Mouse (Mus musculus): ENCODE data around the gene Abcc8.

Gene Abcc8

DNA sequence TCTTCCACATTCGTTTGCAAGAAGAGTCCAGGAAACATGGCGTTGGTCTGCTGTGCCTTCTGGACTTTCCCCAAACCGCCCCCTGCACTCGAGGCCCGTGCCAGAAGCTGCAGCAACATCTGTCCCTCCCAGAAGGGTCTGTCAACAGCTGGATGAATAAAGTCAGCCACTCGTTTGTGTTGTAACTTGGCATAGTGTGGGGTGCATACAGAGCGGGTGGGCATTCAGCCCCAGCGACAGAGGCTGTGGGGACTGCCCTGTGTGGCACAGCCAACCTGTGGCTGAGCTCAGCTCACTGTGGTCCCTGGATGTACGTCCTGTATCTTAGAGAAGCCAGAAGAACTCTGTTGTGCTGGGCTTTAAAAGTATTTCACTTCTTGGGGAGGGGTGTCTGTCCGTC is 95.8 kb downstream of the Abcc8 start:
- Histone ChIP-seq H3K27me3 (ENCODE audit: control insufficient read depth, insufficient read depth, low read length, poor library complexity, severe bottlenecking) (no peaks in the 10 kb centered on the region), H3K36me3 (ENCODE audit: control insufficient read depth, insufficient read depth, low read length, poor library complexity, severe bottlenecking) (peaks cover 8% of the 10 kb centered on the region)
- no peak for DNase-seq (ENCODE audit: low read depth, low spot score)

DNA sequence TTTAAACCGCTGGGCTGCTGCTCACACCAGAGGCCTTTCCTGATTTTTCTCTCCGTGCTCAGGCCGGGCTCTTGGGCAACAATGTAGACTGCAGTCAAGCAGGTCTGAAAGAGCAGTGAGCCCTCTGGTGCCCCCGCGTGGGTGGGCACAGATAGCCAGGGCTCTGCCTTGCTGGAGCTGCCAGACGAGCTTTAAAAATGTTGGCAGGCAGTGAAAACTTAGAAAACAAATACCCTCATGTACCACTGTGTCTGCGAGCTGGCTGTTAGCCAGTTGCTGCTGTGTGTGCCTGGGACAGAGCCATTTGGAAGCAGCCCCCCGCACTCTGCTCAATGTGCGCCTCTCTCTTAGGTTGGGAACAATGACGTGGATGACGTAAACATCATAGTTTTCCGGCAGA is 102.2 kb downstream of the Abcc8 start:
- no peaks in the 10 kb centered on the region for H3K27me3 ChIP-seq (ENCODE audit: control insufficient read depth, insufficient read depth, low read length, poor library complexity, severe bottlenecking)
- H3K36me3 ChIP-seq (ENCODE audit: control insufficient read depth, insufficient read depth, low read length, poor library complexity, severe bottlenecking) = peaks cover 6% of the 10 kb centered on the region
- no peak for DNase-seq (ENCODE audit: low read depth, low spot score)

DNA sequence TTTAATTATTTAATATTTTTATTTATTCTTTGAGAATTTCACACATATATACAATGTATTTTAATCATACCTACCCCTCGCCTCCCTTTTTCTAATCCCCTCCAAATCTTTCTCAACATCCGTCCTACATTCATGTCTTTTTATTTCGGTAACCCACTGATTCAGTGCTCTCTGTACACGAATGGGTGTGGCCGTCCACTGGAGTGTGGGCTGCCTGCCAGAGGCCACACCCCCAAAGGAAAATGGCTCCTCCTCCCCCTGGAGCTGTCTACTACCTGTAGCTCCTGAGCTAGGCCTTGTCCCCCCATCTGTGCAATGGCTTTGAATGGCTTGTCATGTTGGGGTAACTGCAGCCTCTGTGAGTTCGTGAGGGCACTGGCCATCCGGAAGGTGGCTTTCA is 103.0 kb downstream of the Abcc8 start:
- no peak for DNase-seq (ENCODE audit: low read depth, low spot score)
- peaks cover 6% of the 10 kb centered on the region for H3K36me3 ChIP-seq (ENCODE audit: control insufficient read depth, insufficient read depth, low read length, poor library complexity, severe bottlenecking)
- H3K27me3 ChIP-seq (ENCODE audit: control insufficient read depth, insufficient read depth, low read length, poor library complexity, severe bottlenecking) = no peaks in the 10 kb centered on the region

DNA sequence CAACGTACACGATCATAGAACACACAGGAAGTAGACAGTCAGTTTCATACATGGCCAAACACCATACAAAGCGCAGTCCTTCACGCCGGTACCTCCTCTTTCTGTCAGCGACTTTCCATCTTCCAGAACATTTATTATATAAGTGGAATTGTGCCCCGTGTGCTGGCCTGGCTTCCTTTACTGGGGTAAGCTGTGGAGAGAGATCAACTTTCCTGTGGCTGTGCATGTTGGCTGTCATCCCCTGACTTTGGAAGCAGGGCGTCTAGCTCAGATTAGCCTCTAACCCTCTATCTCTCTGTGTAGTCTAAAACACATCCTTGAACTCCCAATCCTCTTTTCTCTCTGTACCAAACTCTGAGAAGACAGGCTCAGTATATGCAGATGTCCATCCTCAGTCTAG is 111.0 kb downstream of the Abcc8 start:
- no peak for DNase-seq (ENCODE audit: low read depth, low spot score)
- Histone ChIP-seq H3K27me3 (ENCODE audit: control insufficient read depth, insufficient read depth, low read length, poor library complexity, severe bottlenecking) (no peaks in the 10 kb centered on the region), H3K36me3 (ENCODE audit: control insufficient read depth, insufficient read depth, low read length, poor library complexity, severe bottlenecking) (peaks cover 9% of the 10 kb centered on the region)

DNA sequence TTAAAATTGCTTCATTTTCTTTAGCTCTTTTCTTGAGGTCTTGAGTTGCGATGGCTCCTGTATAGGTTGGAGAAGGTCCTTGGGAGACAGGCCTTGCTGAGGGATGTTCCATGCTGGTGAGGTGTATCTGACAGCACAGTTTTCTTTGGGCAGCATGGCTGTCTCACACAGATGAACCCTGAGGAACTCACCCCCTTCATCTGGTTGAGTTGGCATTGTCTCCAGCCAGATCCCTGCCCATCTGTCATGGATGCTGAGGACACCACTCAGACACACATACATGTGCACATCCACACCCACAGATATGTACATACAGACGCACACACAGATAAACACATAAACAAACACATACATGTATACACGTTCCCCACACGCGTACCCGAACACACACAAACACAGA is 116.5 kb downstream of the Abcc8 start:
- DNase-seq (ENCODE audit: low read depth, low spot score) = no peak
- Histone ChIP-seq H3K27me3 (ENCODE audit: control insufficient read depth, insufficient read depth, low read length, poor library complexity, severe bottlenecking) (no peaks in the 10 kb centered on the region), H3K36me3 (ENCODE audit: control insufficient read depth, insufficient read depth, low read length, poor library complexity, severe bottlenecking) (peaks cover 4% of the 10 kb centered on the region; the same call in 1 of the 2 replicates)

DNA sequence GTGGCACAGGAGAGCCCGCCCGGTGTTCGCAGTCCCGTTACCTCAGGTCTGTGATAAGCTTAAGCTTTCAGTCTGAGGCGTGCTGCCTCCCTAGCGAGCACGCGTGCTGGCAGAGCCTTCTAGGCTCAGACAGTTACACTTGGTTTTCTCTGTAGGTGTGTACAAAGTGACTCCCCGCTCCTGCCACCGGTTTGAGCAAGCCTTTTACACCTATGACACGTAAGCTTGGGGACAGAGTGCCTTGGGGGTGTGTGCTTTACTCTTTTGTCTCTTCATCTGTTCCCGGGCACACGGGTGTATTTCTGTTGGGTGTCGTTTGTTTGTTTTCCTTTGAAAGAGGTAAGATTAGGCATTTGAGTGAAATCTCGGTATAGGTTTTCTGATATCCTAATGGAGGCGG is 118.2 kb downstream of the Abcc8 start:
- peaks cover 2% of the 10 kb centered on the region; the same call in 1 of the 2 replicates for H3K36me3 ChIP-seq (ENCODE audit: control insufficient read depth, insufficient read depth, low read length, poor library complexity, severe bottlenecking)
- no peak for DNase-seq (ENCODE audit: low read depth, low spot score)
- no peaks in the 10 kb centered on the region for H3K27me3 ChIP-seq (ENCODE audit: control insufficient read depth, insufficient read depth, low read length, poor library complexity, severe bottlenecking)

DNA sequence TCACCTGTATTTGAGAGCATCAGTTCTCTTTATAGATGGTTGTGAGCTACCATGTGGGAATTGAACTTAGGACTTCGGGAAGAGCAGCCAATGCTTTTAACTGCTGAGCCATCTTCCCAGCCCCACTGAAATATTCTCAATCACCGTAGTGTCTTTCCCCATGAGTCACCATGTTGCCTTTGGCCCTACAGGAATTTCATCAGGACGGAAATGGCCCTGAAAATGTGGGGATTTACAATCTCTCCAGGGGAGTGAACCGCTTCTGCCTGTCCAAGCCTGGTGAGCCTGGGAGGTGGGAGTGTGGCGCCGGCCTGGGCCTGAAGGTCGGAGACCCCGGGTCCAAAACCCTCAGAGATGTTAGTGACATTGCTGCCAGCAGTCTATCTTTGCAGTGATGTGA is 119.1 kb downstream of the Abcc8 start:
- H3K27me3 ChIP-seq (ENCODE audit: control insufficient read depth, insufficient read depth, low read length, poor library complexity, severe bottlenecking) = no peaks in the 10 kb centered on the region
- no peak for DNase-seq (ENCODE audit: low read depth, low spot score)
- peaks cover 3% of the 10 kb centered on the region for H3K36me3 ChIP-seq (ENCODE audit: control insufficient read depth, insufficient read depth, low read length, poor library complexity, severe bottlenecking)

DNA sequence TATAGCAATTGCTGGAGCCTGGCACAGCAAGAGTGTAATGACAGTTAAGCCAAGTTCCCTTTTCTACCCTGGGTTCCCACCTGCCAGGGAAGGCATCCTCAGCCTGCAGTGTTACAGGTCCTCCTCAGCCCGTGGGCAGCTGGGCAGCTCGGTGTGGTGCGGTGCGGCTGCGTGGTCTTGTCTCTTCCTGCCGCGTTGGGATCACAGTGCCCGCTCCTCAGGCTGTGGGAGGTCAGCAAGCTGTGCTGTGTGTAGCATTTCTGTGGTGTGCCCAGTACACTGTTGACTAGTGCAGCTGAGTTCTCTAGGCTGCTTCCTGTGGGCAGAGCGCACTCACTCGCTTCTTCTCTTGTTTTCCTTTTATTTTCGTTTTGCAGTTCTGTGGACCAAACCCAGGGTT is 121.0 kb downstream of the Abcc8 start:
- Histone ChIP-seq H3K27me3 (ENCODE audit: control insufficient read depth, insufficient read depth, low read length, poor library complexity, severe bottlenecking) (no peaks in the 10 kb centered on the region), H3K36me3 (ENCODE audit: control insufficient read depth, insufficient read depth, low read length, poor library complexity, severe bottlenecking) (peaks cover 10% of the 10 kb centered on the region)
- peak; percentile 71 for DNase-seq (ENCODE audit: low read depth, low spot score)
